Mouse (Mus musculus) erythroblast, embryonic 14.5 days (primary cell): ENCODE data around the gene Foxj2.

Experiments used
- GATA1 ChIP-seq: IDR thresholded peaks from 2 replicates; pipeline ENCODE4 v1.6.1; 2012; ENCODE audit warnings: low read length, inconsistent platforms, mixed read lengths
- TAL1 ChIP-seq: IDR thresholded peaks from 3 replicates; pipeline ENCODE4 v1.6.1; 2012; ENCODE audit warnings: low read length, inconsistent platforms, mixed read lengths

DNA sequence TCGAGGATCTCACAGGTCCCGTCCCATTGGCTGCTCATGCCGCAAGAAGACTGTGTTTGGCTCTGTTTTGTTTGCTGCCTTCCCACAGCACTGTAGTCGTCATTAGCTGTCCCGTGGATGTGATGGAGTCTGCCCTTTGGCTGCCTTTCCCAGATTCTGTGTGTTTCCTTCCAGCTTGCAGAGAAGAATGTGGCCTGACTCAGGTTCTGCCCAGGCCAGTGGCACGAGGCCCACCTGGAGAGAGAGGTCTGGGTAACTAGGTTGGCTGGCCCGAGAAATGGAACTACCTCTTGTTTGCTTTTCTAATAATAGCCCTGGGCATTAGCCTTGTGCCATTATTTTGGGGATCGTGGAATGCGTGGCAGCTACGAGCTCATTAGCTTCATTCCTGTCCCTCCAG lies 4.4 kb downstream of the Foxj2 start:
- TF ChIP-seq GATA1 (no peak), TAL1 (no peak)
